Mouse (Mus musculus): ENCODE data around the gene Fndc3c1.
"Not testable (repeated sequence)": the region's sequence is repeated elsewhere in the genome, so short reads cannot be mapped to it uniquely, and the experiment has no call there.

The Fndc3c1 gene

DNA sequence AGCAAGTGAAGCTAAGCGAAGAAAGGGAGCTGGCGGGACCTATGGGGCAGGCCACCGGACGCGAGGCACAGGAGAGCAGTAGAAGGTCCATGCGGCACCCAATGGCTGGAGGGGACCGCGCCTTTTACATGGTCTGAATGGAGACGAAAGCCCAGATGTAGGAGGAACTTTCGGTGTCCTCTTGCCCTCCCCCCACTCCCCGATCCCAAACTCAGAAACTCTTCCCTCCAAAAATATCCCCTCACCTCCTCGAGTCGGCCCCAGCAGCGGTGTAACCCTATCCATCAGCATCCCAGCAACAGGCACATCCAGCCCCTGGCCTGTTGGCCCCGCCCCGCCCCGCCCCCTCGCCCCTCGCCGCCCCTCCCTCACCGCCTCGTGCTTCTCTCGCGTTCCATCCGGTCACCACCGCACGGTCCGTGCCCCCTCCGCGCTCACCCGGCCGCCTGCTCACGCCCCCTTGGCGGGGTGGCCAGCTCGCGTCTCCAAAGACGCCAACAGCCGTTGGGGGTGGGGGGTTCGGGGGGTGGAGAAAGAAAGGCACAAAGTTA, at the start of gene Fndc3c1:
Gene Fndc3c1 (minus strand): TSS at position 301 of the 551 bp plus-strand sequence.
- DNase-seq (ENCODE audit: low read depth in 1 of 2, low spot score in 2 of 2): no peak

GRCm38 (mm10) chrX:106486451-106486850, 1.2 kb upstream of the Fndc3c1 start:
- no peak for DNase-seq (ENCODE audit: low read depth in 1 of 2, low spot score in 2 of 2)

DNA sequence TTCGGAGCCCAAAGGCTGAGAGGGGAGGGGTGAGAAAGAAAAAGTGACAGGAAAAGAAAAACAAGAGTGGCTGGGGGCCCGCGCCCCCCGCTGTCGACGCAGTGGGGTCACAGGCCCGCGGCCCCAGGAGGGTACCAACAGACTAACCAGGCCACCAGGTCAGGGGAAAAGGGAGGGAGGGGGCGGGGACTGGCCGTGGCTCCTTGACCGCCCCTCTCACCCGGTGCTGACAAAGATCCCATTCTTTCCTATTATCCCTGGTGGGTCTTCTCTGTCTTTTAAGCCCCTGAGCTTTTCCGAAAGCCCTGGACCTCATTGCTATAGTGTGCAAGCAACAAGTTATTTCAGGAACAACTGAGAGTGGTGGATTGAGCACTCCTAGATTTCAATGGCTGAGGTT, 470 bp upstream of the Fndc3c1 start:
- DNase-seq (ENCODE audit: low read depth in 1 of 2, low spot score in 2 of 2): no peak

GRCm38 (mm10) chrX:106479891-106480290, 5.3 kb downstream of the Fndc3c1 start:
- DNase-seq (ENCODE audit: low read depth in 1 of 2, low spot score in 2 of 2): not testable (repeated sequence)

GRCm38 (mm10) chrX:106385304-106385703, 99.9 kb downstream of the Fndc3c1 start:
- DNase-seq (ENCODE audit: low read depth in 1 of 2, low spot score in 2 of 2): no peak

GRCm38 (mm10) chrX:106380608-106381007, 104.6 kb downstream of the Fndc3c1 start:
- DNase-seq (ENCODE audit: low read depth in 1 of 2, low spot score in 2 of 2): no peak
